Mouse (Mus musculus): ENCODE data around the gene Bcl9. TPM values are rescaled to one million over a fixed set of nuclear protein-coding genes. Genes with fewer than 3 reads are reported as not detected.

Bcl9 gene
- total RNA-seq, 2 experiments from 2014 or later = 106 to 107 TPM

GRCm38 (mm10) chr3:97237403-97237802, 60.3 kb downstream of the Bcl9 start:
- DNase-seq = no peak
- intact Hi-C loops (cut with DNase I) = no loop called here

GRCm38 (mm10) chr3:97234797-97235196, 62.9 kb downstream of the Bcl9 start:
- intact Hi-C loops (cut with DNase I) = no loop called here
- DNase-seq = no peak

GRCm38 (mm10) chr3:97232328-97232727, 65.4 kb downstream of the Bcl9 start:
- intact Hi-C loops (cut with DNase I) = no loop called here
- DNase-seq = no peak

GRCm38 (mm10) chr3:97231857-97232256, 65.9 kb downstream of the Bcl9 start:
- intact Hi-C loops (cut with DNase I) = no loop called here

GRCm38 (mm10) chr3:97230631-97231404, 66.9 kb downstream of the Bcl9 start:
- DNase-seq = no peak
- intact Hi-C loops (cut with DNase I) = no loop called here

More at GRCm38 (mm10) chr3:97231857-97232256, 65.9 kb downstream of the Bcl9 start:
- DNase-seq = no peak

GRCm38 (mm10) chr3:97228457-97228856, 69.3 kb downstream of the Bcl9 start:
- intact Hi-C loops (cut with DNase I) = loop anchor here (10.0 kb wide), 1 partner anchor 106 kb away; no protein-coding TSS in a partner anchor
- DNase-seq = no peak

- intact Hi-C loops (cut with DNase I) = loop anchor here (10.0 kb wide), 1 partner anchor 107 kb away; no protein-coding TSS in a partner anchor
- no peak for DNase-seq
Measured at GRCm38 (mm10) chr3:97228020-97228419, 69.7 kb downstream of the Bcl9 start.

GRCm38 (mm10) chr3:97227259-97228005, 70.3 kb downstream of the Bcl9 start:
- intact Hi-C loops (cut with DNase I) = loop anchor here (2.0 to 10.0 kb wide), 2 partner anchors 69 to 107 kb away; partner anchors contain the start of gene Bcl9
- DNase-seq = peak; percentile 99

- DNase-seq = no peak
- intact Hi-C loops (cut with DNase I) = loop anchor here (2.0 to 10.0 kb wide), 2 partner anchors 70 to 108 kb away; partner anchors contain the start of gene Bcl9
Measured at GRCm38 (mm10) chr3:97226719-97227118, 71.0 kb downstream of the Bcl9 start.

GRCm38 (mm10) chr3:97225231-97225630, 72.5 kb downstream of the Bcl9 start:
- intact Hi-C loops (cut with DNase I) = loop anchor here (10.0 kb wide), 1 partner anchor 110 kb away; no protein-coding TSS in a partner anchor

GRCm38 (mm10) chr3:97223261-97223660, 74.5 kb downstream of the Bcl9 start:
- intact Hi-C loops (cut with DNase I) = loop anchor here (10.0 kb wide), 1 partner anchor 112 kb away; no protein-coding TSS in a partner anchor
- DNase-seq = no peak

More at GRCm38 (mm10) chr3:97225231-97225630, 72.5 kb downstream of the Bcl9 start:
- DNase-seq = no peak

GRCm38 (mm10) chr3:97215526-97215925, 82.2 kb downstream of the Bcl9 start:
- no peak for DNase-seq
- intact Hi-C loops (cut with DNase I) = no loop called here

GRCm38 (mm10) chr3:97214439-97214838, 83.3 kb downstream of the Bcl9 start:
- intact Hi-C loops (cut with DNase I) = no loop called here
- DNase-seq = peak; percentile 40

- intact Hi-C loops (cut with DNase I) = no loop called here
- DNase-seq = no peak
Measured at GRCm38 (mm10) chr3:97213871-97214270, 83.8 kb downstream of the Bcl9 start.

- intact Hi-C loops (cut with DNase I) = no loop called here
- no peak for DNase-seq
Measured at GRCm38 (mm10) chr3:97211177-97211576, 86.5 kb downstream of the Bcl9 start.

GRCm38 (mm10) chr3:97209351-97209750, 88.4 kb downstream of the Bcl9 start:
- intact Hi-C loops (cut with DNase I) = no loop called here
- peak; percentile 71 for DNase-seq

- intact Hi-C loops (cut with DNase I) = no loop called here
- no peak for DNase-seq
Measured at GRCm38 (mm10) chr3:97206521-97206920, 91.2 kb downstream of the Bcl9 start.

- intact Hi-C loops (cut with DNase I) = loop anchor here (5.0 kb wide), 1 partner anchor 133 kb away; no protein-coding TSS in a partner anchor
- DNase-seq = no peak
Measured at GRCm38 (mm10) chr3:97203880-97204279, 93.8 kb downstream of the Bcl9 start.

GRCm38 (mm10) chr3:97201943-97202342, 95.8 kb downstream of the Bcl9 start:
- intact Hi-C loops (cut with DNase I) = loop anchor here (5.0 kb wide), 1 partner anchor 135 kb away; no protein-coding TSS in a partner anchor
- peak; percentile 64 for DNase-seq

- DNase-seq = no peak
- intact Hi-C loops (cut with DNase I) = no loop called here
Measured at GRCm38 (mm10) chr3:97199261-97199660, 98.5 kb downstream of the Bcl9 start.

- no peak for DNase-seq
- intact Hi-C loops (cut with DNase I) = no loop called here
Measured at GRCm38 (mm10) chr3:97196571-97196970, 101.1 kb downstream of the Bcl9 start.

Measured in left cerebral cortex, postnatal 4 days (tissue).